Mouse (Mus musculus) layer of hippocampus, postnatal 10 days (tissue): ENCODE measurements at regions not wholly inside any gene's neighbourhood (a gene's known extent, or its start where the extent isn't known, plus 50 kb on each side); places are given as distances from the start of the nearest gene placed in this dataset.

Experiments
- DNase-seq, 2 experiments: peaks; one replicate each; pipeline ENCODE4 v3.0.0; 2021; ENCODE audit warnings: low spot score in 2 of 2

- no peak for DNase-seq
Measured at GRCm38 (mm10) chr12:110387056-110387455, 59.9 kb upstream of the Ppp2r5c start.

GRCm38 (mm10) chr12:110387567-110387966, 59.4 kb upstream of the Ppp2r5c start:
- no peak for DNase-seq

GRCm38 (mm10) chr12:110389439-110389838, 57.5 kb upstream of the Ppp2r5c start:
- no peak for DNase-seq

GRCm38 (mm10) chr12:110391464-110391863, 55.5 kb upstream of the Ppp2r5c start:
- DNase-seq = no peak

- no peak for DNase-seq
Measured at GRCm38 (mm10) chr12:110393555-110393954, 53.4 kb upstream of the Ppp2r5c start.
